Mouse (Mus musculus) limb, embryonic 13.5 days (tissue): ENCODE results near the gene Ppa1. TPM values are rescaled to one million over a fixed set of nuclear protein-coding genes. Genes with fewer than 3 reads are reported as not detected.

ENCODE experiments used
- ATAC-seq: fragments of 200-750 bp; cut with Nextera tagmentation; 2 replicates; pipeline ENCODE4 v1.8.0; 2017; ENCODE audit warnings: low read depth, moderate number of reproducible peaks, moderate TSS enrichment; ENCODE audit not compliant: low FRiP score
- H3K27ac ChIP-seq: fragments of 300-500 bp; sonication (generic); 2 replicates; pipeline ENCODE4 v1.5.1; 2015; ENCODE audit warnings: inconsistent platforms, mild to moderate bottlenecking, moderate library complexity
- H3K27me3 ChIP-seq: fragments of 300-500 bp; sonication (generic); 2 replicates; pipeline ENCODE4 v1.6.1; 2015; ENCODE audit warnings: mild to moderate bottlenecking, inconsistent platforms
- H3K36me3 ChIP-seq: fragments of 300-500 bp; sonication (generic); 2 replicates; pipeline ENCODE4 v1.6.1; 2015; ENCODE audit warnings: inconsistent platforms, mild to moderate bottlenecking, moderate library complexity
- H3K4me1 ChIP-seq: fragments of 300-500 bp; sonication (generic); 2 replicates; pipeline ENCODE4 v1.6.1; 2015; ENCODE audit warnings: inconsistent platforms
- H3K4me2 ChIP-seq: fragments of 300-500 bp; sonication (generic); replicated peaks from 2 replicates; pipeline ENCODE4 v1.6.1; 2015; ENCODE audit warnings: inconsistent platforms, mild to moderate bottlenecking, moderate library complexity
- H3K4me3 ChIP-seq: fragments of 300-500 bp; sonication (generic); 2 replicates; pipeline ENCODE4 v1.5.1; 2015; ENCODE audit warnings: moderate library complexity, mild to moderate bottlenecking, inconsistent platforms
- H3K9ac ChIP-seq: fragments of 300-500 bp; sonication (generic); 2 replicates; pipeline ENCODE4 v1.6.1; 2015; ENCODE audit warnings: mild to moderate bottlenecking, inconsistent platforms
- H3K9me3 ChIP-seq: fragments of 300-500 bp; sonication (generic); 2 replicates; pipeline ENCODE4 v1.6.1; 2016; ENCODE audit warnings: inconsistent platforms
- WGBS: fragments of 180-500 bp; shearing (Covaris S2); methylation state at CpG from one replicate; pipeline ENCODE4 v1.1.7; 2015; 5-methylcytosine and 5-hydroxymethylcytosine counted together
- polyA plus RNA-seq: library from polyadenylated mRNA; unstranded; fragments of >200 nt; fragmentation: Nextera tagmentation; extraction: Ambion mirVana; gene quantifications from 2 replicates; pipeline ENCODE4 v1.2.1, GENCODE M21; 2015

Gene Ppa1
- polyA plus RNA-seq, 1 experiment from 2014 or later, result 209 TPM

- Histone ChIP-seq H3K4me3 (no peak overlapping the region), H3K9ac (no peak overlapping the region), H3K36me3 (peaks cover 30% of the 10 kb centered on the region), H3K4me2 (no peak overlapping the region), H3K27me3 (no peaks in the 10 kb centered on the region), H3K27ac (no peak overlapping the region), H3K4me1 (peaks cover 13% of the 10 kb centered on the region), H3K9me3 (no peaks in the 10 kb centered on the region)
- 93% methylated on average over 4 of the region's 4 CpGs for WGBS
- no peak for ATAC-seq
These were observed 5.8 kb downstream of the Ppa1 start for GRCm38 (mm10) chr10:61654105-61654504.

GRCm38 (mm10) chr10:61654691-61655090 lies 6.3 kb downstream of the Ppa1 start:
- peaks cover 7% of the 10 kb centered on the region; the same call in 1 of the 2 replicates for H3K4me1 ChIP-seq
- no peaks in the 10 kb centered on the region for H3K9me3 ChIP-seq
- H3K4me3 ChIP-seq, result no peak overlapping the region
- no peaks in the 10 kb centered on the region for H3K27me3 ChIP-seq
- no peak overlapping the region for H3K27ac ChIP-seq
- no peak for ATAC-seq
- H3K9ac ChIP-seq, result no peak overlapping the region
- H3K36me3 ChIP-seq, result peaks cover 36% of the 10 kb centered on the region
- 89% methylated on average over 7 of the region's 7 CpGs for WGBS
- H3K4me2 ChIP-seq, result no peak overlapping the region

- no peaks in the 10 kb centered on the region for H3K27me3 ChIP-seq
- H3K4me1 ChIP-seq, result peaks cover 7% of the 10 kb centered on the region; the same call in 1 of the 2 replicates
- H3K9me3 ChIP-seq, result no peaks in the 10 kb centered on the region
- no peak overlapping the region for H3K4me3 ChIP-seq
- no peak overlapping the region for H3K9ac ChIP-seq
- 74% methylated on average over 3 of the region's 3 CpGs for WGBS
- H3K36me3 ChIP-seq, result peaks cover 41% of the 10 kb centered on the region
- no peak for ATAC-seq
- H3K27ac ChIP-seq, result no peak overlapping the region
- no peak overlapping the region for H3K4me2 ChIP-seq
These were observed 6.8 kb downstream of the Ppa1 start for GRCm38 (mm10) chr10:61655188-61655587.

DNA sequence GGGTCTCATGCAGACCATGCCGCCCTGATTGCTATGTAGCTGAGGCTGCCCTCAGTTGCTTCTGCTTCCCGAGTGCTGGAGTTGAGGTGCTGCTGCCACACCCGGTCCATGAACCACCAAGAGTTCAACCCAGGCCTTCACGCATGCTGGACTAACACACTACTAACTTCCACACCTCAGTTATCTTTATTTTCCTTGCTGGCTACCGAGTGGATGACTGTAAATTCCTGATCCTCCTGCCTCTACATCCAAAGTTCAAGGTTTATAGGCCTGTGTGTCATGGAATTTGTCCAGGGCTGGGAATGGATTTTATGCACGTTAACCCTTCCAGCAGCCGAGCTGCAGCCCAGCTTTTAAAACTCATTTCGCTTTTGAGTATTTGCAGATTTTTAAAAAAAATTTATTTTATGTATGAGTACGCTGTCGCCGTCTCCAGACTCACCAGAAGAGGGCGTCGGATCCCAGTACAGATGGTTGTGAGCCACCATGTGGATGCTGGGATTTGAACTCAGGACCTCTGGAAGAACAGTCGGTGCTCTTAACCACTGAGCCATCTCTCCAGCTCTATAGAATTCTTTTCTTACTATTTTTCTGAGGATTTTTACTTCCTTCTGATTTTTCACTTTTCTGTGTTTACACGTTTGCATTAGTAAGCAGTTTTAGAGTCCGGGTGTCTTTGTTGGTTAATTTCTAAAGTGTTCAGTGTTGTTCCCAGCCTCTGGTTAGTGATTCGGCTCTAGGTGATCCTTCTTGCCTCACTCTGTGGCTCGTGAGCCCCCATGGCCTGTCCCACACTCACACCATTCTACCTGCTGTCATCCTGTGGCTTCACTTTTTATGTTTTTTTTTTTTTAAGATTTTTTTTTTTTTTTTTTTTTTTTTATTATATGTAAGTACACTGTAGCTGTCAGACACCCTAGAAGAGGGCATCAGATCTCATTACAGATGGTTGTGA lies 8.9 kb downstream of the Ppa1 start:
- ATAC-seq, result no peak
- H3K27me3 ChIP-seq, result no peaks in the 10 kb centered on the region
- no peaks in the 10 kb centered on the region for H3K9me3 ChIP-seq
- peaks cover 59% of the 10 kb centered on the region for H3K36me3 ChIP-seq
- no peak overlapping the region for H3K9ac ChIP-seq
- no peak overlapping the region for H3K27ac ChIP-seq
- H3K4me3 ChIP-seq, result no peak overlapping the region
- H3K4me1 ChIP-seq, result no peaks in the 10 kb centered on the region
- 83% methylated on average over 18 of the region's 18 CpGs for WGBS
- H3K4me2 ChIP-seq, result no peak overlapping the region

DNA sequence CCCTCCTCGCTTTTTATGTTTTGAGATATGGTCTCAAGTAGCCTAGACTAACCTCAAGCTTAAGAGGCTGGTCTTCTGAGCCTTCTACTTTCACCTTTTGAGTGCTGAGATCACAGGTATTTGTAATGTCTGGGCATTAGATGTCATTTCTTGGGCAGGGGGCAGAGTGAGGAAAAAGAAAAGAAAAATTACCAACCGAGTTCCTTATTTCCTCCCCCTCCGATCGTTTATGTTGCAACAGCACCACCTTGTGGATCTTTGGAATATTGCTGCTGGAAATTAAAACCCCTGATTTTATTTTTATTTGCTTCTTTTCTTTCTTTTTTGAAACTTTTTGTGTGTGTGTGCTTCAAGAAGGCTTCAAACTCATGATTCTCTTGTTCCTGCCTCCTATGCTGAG lies 9.6 kb downstream of the Ppa1 start:
- H3K36me3 ChIP-seq, result peaks cover 60% of the 10 kb centered on the region
- 24% methylated on average over 4 of the region's 4 CpGs for WGBS
- no peak for ATAC-seq
- no peaks in the 10 kb centered on the region for H3K9me3 ChIP-seq
- no peak overlapping the region for H3K27ac ChIP-seq
- H3K4me1 ChIP-seq, result no peaks in the 10 kb centered on the region
- H3K9ac ChIP-seq, result no peak overlapping the region
- no peak overlapping the region for H3K4me3 ChIP-seq
- H3K27me3 ChIP-seq, result no peaks in the 10 kb centered on the region
- H3K4me2 ChIP-seq, result no peak overlapping the region

- Histone ChIP-seq H3K4me2 (no peak overlapping the region), H3K27ac (no peak overlapping the region), H3K36me3 (peaks cover 74% of the 10 kb centered on the region), H3K4me3 (no peak overlapping the region), H3K9me3 (no peaks in the 10 kb centered on the region), H3K4me1 (no peaks in the 10 kb centered on the region), H3K9ac (no peak overlapping the region), H3K27me3 (no peaks in the 10 kb centered on the region)
- WGBS, result 85% methylated on average over 8 of the region's 8 CpGs
- no peak for ATAC-seq
These were observed 13.5 kb downstream of the Ppa1 start for GRCm38 (mm10) chr10:61661887-61662286.

GRCm38 (mm10) chr10:61662391-61662988 lies 14.1 kb downstream of the Ppa1 start:
- no peak overlapping the region for H3K4me2 ChIP-seq
- peaks cover 79% of the 10 kb centered on the region for H3K36me3 ChIP-seq
- no peaks in the 10 kb centered on the region for H3K9me3 ChIP-seq
- ATAC-seq, result no peak
- no peaks in the 10 kb centered on the region for H3K27me3 ChIP-seq
- no peak overlapping the region for H3K27ac ChIP-seq
- H3K4me1 ChIP-seq, result no peaks in the 10 kb centered on the region
- no peak overlapping the region for H3K9ac ChIP-seq
- no peak overlapping the region for H3K4me3 ChIP-seq
- 70% methylated on average over 10 of the region's 10 CpGs for WGBS

DNA sequence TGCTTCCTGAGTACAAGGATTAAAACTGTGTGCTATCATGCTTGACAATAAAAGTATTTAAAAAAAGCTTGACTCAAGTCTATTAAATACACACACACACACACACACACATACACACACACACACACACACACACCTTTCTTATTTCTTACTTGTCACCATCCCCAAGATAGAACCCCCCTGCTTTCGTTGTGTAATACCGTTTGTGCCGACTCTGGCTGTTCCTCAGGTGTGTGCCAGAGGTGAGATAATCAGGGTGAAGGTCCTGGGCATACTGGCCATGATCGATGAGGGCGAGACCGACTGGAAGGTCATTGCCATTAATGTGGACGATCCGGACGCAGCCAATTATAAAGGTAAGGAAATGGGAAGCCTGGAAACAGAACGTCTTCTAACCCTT lies 16.8 kb downstream of the Ppa1 start:
- no peaks in the 10 kb centered on the region for H3K9me3 ChIP-seq
- H3K4me1 ChIP-seq, result no peaks in the 10 kb centered on the region
- ATAC-seq, result no peak
- H3K36me3 ChIP-seq, result peaks cover 95% of the 10 kb centered on the region
- no peak overlapping the region for H3K4me3 ChIP-seq
- 93% methylated on average over 10 of the region's 10 CpGs for WGBS
- H3K27me3 ChIP-seq, result no peaks in the 10 kb centered on the region
- no peak overlapping the region for H3K9ac ChIP-seq
- no peak overlapping the region for H3K27ac ChIP-seq
- H3K4me2 ChIP-seq, result no peak overlapping the region

- Histone ChIP-seq H3K27ac (no peak overlapping the region), H3K9ac (no peak overlapping the region), H3K4me2 (no peak overlapping the region), H3K36me3 (peaks cover 95% of the 10 kb centered on the region), H3K4me1 (no peaks in the 10 kb centered on the region), H3K27me3 (no peaks in the 10 kb centered on the region), H3K4me3 (no peak overlapping the region), H3K9me3 (no peaks in the 10 kb centered on the region)
- ATAC-seq, result no peak
- 78% methylated on average over 3 of the region's 3 CpGs for WGBS
These were observed 17.3 kb downstream of the Ppa1 start for GRCm38 (mm10) chr10:61665651-61666050.

DNA sequence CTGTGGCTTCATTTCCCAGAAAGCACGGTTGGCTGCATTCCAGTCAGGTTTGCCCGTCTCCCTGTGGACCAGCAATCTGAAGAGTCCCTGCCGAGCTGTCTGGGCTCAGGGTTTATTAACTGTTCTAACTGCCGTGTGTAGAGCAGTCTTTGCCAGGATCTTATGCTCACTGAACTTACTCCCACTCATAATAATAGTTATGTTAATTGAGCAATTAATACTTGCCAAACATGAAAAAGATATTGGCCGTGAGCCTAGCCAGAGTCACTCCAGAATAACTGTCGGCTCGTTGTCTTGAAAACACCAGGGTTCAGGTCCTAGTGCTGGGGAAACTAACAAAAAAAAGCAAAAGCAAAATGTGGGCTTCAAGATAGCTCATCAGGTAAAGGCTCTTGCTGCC lies 20.9 kb downstream of the Ppa1 start:
- Histone ChIP-seq H3K4me1 (no peaks in the 10 kb centered on the region), H3K9ac (no peak overlapping the region), H3K27me3 (no peaks in the 10 kb centered on the region), H3K4me2 (no peak overlapping the region), H3K9me3 (no peaks in the 10 kb centered on the region), H3K27ac (no peak overlapping the region), H3K36me3 (peaks cover 94% of the 10 kb centered on the region), H3K4me3 (no peak overlapping the region)
- WGBS, result 85% methylated on average over 7 of the region's 7 CpGs
- no peak for ATAC-seq

DNA sequence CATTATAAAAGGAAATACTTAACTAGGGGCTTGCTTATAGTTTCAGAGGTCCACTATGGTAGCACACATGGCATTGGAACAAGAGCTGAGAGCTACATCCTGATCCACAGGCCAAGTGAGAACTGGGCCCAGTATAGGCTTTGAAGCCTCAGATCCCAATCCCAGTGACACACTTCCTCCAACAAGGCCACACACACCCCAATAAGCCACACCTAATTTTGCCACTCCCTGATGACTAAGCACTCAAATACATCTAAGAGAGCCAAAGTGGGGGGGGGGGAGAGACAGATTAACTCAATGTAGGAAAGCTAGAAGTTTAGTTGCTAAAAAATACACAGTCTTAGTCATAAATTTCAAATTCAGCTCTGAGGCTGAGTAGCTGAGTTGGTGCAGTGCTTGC lies 21.5 kb downstream of the Ppa1 start:
- Histone ChIP-seq H3K4me2 (no peak overlapping the region), H3K36me3 (peaks cover 94% of the 10 kb centered on the region), H3K9ac (no peak overlapping the region), H3K4me1 (no peaks in the 10 kb centered on the region), H3K27ac (no peak overlapping the region), H3K4me3 (no peak overlapping the region), H3K9me3 (no peaks in the 10 kb centered on the region), H3K27me3 (no peaks in the 10 kb centered on the region)
- ATAC-seq, result no peak

GRCm38 (mm10) chr10:61670758-61671157 lies 22.4 kb downstream of the Ppa1 start:
- H3K9me3 ChIP-seq, result no peaks in the 10 kb centered on the region
- ATAC-seq, result no peak
- H3K4me1 ChIP-seq, result no peaks in the 10 kb centered on the region
- H3K36me3 ChIP-seq, result peaks cover 91% of the 10 kb centered on the region
- no peak overlapping the region for H3K4me2 ChIP-seq
- no peak overlapping the region for H3K4me3 ChIP-seq
- no peak overlapping the region for H3K9ac ChIP-seq
- H3K27me3 ChIP-seq, result no peaks in the 10 kb centered on the region
- no peak overlapping the region for H3K27ac ChIP-seq
- WGBS, result 96% methylated on average over 3 of the region's 3 CpGs
